Mouse (Mus musculus): ENCODE measurements around the gene Wdr11. TPM values are rescaled to one million over a fixed set of nuclear protein-coding genes. Genes with fewer than 3 reads are reported as not detected.
A peak's percentile ranks its signal among the peaks of the same experiment; 100 is the strongest.

Gene Wdr11
- total RNA-seq, 2 experiments from 2014 or later: 49.6 to 49.9 TPM

DNA sequence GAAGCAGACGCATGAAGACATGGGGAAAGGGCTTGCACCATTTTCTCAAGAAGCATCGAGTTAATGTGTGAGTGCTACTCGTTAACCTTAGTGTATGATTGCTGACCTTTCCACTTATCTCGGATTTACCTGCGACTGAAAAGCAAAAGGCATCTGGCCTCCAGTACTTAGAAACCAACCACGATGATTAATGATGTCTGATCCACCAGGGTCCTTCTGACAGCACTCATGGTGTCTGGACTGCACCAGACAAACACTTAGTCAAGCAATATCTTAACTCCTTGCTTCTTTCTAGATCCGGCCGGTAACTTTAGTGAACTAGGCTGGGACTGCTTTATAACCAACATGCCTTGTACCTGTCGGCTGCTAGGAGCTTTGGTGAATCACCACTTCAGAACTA, 45.3 kb downstream of the Wdr11 start:
- DNase-seq (ENCODE audit: low spot score in 2 of 2): no peak
- no peak for TF ChIP-seq CTCF (conservative IDR thresholded peaks at IDR 0.05)
- Histone ChIP-seq H3K4me3 (no peak overlapping the region), H3K27ac (no peak overlapping the region)

- DNase-seq (ENCODE audit: low spot score in 2 of 2): no peak
- no peak overlapping the region for H3K4me3 ChIP-seq
- no peak for TF ChIP-seq CTCF (conservative IDR thresholded peaks at IDR 0.05)
- no peak overlapping the region for H3K27ac ChIP-seq
Measured at GRCm38 (mm10) chr7:129637906-129638475, 46.3 kb downstream of the Wdr11 start.

GRCm38 (mm10) chr7:129639006-129639405, 47.3 kb downstream of the Wdr11 start:
- TF ChIP-seq CTCF (conservative IDR thresholded peaks at IDR 0.05): no peak
- no peak overlapping the region for H3K4me3 ChIP-seq
- no peak for DNase-seq (ENCODE audit: low spot score in 2 of 2)
- no peak overlapping the region for H3K27ac ChIP-seq

DNA sequence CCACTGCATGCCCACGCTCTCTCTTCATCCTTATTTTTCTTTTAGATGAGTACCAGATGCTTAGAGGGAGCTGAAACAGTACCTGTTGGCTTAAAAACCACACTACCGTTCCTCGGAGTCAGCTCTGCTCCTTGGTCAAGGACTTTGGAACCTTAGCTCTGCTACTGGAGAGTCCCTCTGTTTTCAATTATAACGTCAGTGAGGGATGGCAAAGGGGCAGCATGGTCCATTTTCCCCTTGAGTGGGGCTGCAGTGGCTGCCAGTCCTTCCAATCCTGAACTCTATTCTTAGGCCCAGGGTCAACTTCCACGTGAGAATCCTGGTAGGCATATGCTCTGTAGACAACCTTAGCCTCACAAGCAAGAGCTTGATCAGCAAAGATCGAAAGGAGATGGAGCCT, 48.2 kb downstream of the Wdr11 start:
- Histone ChIP-seq H3K27ac (no peak overlapping the region), H3K4me3 (no peak overlapping the region)
- no peak for DNase-seq (ENCODE audit: low spot score in 2 of 2)
- no peak for TF ChIP-seq CTCF (conservative IDR thresholded peaks at IDR 0.05)

DNA sequence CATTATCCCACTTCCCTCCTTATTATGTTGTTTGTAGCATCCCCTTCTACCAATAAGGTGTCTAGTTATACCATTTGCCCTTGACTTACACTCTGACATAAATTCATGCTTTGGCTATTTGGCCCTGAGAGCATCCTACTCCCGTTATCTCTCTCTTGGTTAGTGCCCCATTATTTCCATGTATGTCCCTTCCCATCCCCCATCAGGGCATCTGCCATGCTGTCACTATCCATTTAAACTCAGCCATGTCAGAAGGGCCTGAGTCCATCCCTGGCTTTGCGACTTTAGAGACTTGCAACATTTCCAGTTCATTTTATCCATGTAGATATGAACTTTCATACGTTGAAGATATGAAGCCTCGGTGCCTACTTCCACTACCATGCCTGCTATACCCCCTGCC, 51.6 kb downstream of the Wdr11 start:
- no peak for TF ChIP-seq CTCF (conservative IDR thresholded peaks at IDR 0.05)
- no peak overlapping the region for H3K4me3 ChIP-seq
- no peak overlapping the region for H3K27ac ChIP-seq
- DNase-seq (ENCODE audit: low spot score in 2 of 2): no peak

- no peak for TF ChIP-seq CTCF (conservative IDR thresholded peaks at IDR 0.05)
- DNase-seq (ENCODE audit: low spot score in 2 of 2): no peak
- Histone ChIP-seq H3K27ac (no peak overlapping the region), H3K4me3 (no peak overlapping the region)
Measured at GRCm38 (mm10) chr7:129647798-129648197, 56.1 kb downstream of the Wdr11 start.

DNA sequence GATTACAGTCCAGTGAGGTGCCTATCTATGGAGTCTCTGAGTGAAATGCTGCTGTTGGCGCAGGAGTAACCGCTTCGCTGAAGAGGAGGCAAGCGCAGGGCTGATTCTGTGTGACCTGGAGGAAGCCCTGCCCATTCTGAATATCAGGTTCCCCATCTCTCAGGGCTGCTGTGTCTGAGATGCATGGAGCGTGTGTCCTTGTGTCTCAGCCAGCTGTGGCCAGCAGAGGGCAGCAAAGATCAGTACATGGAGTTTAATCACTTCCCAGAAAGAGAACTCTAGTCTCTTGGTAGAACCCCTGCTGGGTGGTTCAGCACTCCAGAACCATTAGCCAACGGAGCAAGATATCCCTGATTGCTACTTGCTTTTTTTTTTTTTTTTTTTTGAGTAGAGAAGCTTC, 57.3 kb downstream of the Wdr11 start:
- H3K27ac ChIP-seq: no peak overlapping the region
- H3K4me3 ChIP-seq: no peak overlapping the region
- TF ChIP-seq CTCF (conservative IDR thresholded peaks at IDR 0.05): peak; percentile 94
- DNase-seq (ENCODE audit: low spot score in 2 of 2): peak; percentile 84 to 92

DNA sequence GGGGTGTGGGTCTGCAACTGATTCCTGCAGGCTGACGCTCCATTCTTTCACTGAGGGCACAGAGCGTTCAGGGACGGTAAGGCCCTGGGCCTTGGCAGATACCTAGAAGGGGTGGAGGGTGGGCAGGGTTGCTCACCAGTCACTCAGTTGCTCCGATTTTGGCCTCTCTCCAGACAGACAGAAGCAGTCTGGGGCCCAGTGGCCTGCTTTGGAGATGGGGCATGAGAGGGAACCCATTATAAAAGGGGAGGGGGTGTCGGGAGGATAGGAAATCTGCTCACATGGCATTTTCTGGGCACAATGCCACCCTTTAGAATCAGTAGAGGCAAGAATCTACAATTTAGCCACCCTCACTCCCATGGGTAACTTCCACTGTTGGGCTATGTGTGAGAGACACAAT, 59.1 kb downstream of the Wdr11 start:
- TF ChIP-seq CTCF (conservative IDR thresholded peaks at IDR 0.05): no peak
- no peak overlapping the region for H3K27ac ChIP-seq
- no peak for DNase-seq (ENCODE audit: low spot score in 2 of 2)

DNA sequence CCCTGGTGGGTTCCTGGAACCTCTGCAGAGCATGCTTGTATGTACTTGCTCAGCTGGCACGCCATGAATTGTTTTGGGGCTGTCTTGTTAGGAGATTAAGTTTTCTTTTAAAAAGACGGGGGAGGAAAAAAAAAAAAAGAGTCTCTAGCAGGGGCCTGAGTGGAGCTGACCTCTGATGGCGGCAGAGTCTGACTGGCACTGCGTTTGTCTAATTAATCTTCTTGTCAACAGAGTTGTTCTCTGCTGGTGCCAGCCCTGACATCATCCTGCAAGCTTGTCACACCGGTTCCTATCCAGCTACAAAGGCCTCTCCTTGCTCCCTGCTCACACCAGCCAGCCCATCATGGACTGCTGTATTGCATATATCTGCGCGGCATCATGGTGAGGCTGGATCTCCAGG, 60.1 kb downstream of the Wdr11 start:
- DNase-seq (ENCODE audit: low spot score in 2 of 2): no peak
- no peak overlapping the region for H3K4me3 ChIP-seq
- no peak for TF ChIP-seq CTCF (conservative IDR thresholded peaks at IDR 0.05)
- H3K27ac ChIP-seq: no peak overlapping the region

More for the DNA sequence above, 59.1 kb downstream of the Wdr11 start:
- no peak overlapping the region for H3K4me3 ChIP-seq

GRCm38 (mm10) chr7:129652901-129653460, 61.3 kb downstream of the Wdr11 start:
- TF ChIP-seq CTCF (conservative IDR thresholded peaks at IDR 0.05): no peak
- Histone ChIP-seq H3K27ac (no peak overlapping the region), H3K4me3 (no peak overlapping the region)
- no peak for DNase-seq (ENCODE audit: low spot score in 2 of 2)

DNA sequence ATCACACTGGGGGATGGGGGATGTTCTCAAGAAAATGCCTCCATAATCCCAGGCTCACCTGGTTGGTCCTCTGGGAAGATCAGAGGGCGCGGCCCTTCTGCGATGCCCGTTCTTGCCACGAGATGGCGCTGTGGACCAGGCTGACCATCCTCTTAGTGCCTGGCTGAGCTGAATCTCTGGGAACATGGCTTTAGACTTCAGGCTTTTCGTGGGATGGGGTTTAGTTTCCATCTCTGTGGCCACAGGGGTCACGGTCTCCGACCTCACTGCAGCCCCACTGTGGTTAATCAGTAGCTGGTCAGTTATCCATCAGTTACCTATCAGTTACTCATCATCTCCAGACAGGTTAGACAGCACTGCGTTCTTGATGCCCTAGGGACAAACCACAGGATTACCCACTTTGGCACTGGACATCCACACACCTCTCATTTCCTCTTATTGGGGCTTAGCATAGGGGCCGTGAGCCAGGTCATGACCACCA, 62.2 kb downstream of the Wdr11 start:
- Histone ChIP-seq H3K27ac (no peak overlapping the region), H3K4me3 (no peak overlapping the region)
- TF ChIP-seq CTCF (conservative IDR thresholded peaks at IDR 0.05): peak; percentile 99
- DNase-seq (ENCODE audit: low spot score in 2 of 2): peak; percentile 41 to 86

DNA sequence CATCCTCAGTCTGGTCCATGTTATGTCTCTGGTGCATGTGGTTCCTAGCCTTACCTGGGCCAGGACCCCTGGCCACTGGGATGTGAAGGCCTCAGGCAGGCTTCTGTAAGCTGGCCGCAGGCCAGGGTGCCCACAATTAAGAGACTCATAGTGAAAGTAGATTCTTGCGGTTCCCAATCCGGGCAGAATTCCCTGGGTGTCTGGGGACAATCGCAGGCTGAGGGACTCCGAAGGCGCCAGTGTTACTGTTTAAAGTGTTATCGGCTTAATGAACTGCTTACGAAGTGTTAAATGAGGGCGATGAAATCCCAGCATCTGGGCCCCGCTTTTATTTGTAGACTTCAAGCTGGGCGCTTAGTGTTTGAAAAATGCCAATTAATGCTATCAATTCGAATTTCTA, 63.3 kb downstream of the Wdr11 start:
- Histone ChIP-seq H3K27ac (no peak overlapping the region), H3K4me3 (no peak overlapping the region)
- DNase-seq (ENCODE audit: low spot score in 2 of 2): no peak
- TF ChIP-seq CTCF (conservative IDR thresholded peaks at IDR 0.05): no peak

DNA sequence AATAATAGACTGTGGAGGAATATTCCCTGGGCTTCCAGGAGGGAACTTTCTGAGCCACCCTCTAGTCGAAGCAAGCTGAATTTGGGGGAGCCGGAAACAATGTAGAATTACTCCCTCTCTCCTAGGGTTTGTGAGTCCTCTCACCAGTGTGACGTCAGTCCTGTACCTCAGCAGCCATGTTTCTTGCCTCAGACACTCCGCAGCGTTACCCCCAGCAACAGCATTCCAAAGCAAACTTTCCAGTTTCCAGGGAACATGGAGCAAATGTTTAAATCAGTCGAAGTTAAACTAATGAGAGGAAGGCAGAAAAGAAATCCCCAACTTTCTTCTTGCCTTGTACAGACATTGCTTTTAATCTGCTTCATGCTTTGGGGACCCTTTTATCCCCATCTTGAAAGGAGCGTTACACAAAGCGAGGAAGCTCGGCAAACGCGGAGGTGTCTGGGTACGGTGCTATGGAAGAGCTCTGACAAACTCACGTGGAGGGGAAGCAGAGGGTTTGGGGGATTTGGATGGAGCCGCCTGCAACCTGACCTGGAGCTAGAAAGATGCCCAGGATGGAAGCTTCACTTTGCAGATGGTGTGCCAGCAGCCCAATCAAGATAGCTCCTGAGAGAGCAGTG, 64.1 kb downstream of the Wdr11 start:
- no peak overlapping the region for H3K4me3 ChIP-seq
- no peak for TF ChIP-seq CTCF (conservative IDR thresholded peaks at IDR 0.05)
- no peak for DNase-seq (ENCODE audit: low spot score in 2 of 2)

GRCm38 (mm10) chr7:129657867-129658266, 66.2 kb downstream of the Wdr11 start:
- H3K4me3 ChIP-seq: no peak overlapping the region
- TF ChIP-seq CTCF (conservative IDR thresholded peaks at IDR 0.05): no peak
- H3K27ac ChIP-seq: no peak overlapping the region
- no peak for DNase-seq (ENCODE audit: low spot score in 2 of 2)

More for the DNA sequence above, 64.1 kb downstream of the Wdr11 start:
- no peak overlapping the region for H3K27ac ChIP-seq
